Mouse (Mus musculus): ENCODE measurements at regions not wholly inside any gene's neighbourhood (a gene's known extent, or its start where the extent isn't known, plus 50 kb on each side); places are given as distances from the start of the nearest gene placed in this dataset.
"Not testable (repeated sequence)": the region's sequence is repeated elsewhere in the genome, so short reads cannot be mapped to it uniquely, and the experiment has no call there.

DNA sequence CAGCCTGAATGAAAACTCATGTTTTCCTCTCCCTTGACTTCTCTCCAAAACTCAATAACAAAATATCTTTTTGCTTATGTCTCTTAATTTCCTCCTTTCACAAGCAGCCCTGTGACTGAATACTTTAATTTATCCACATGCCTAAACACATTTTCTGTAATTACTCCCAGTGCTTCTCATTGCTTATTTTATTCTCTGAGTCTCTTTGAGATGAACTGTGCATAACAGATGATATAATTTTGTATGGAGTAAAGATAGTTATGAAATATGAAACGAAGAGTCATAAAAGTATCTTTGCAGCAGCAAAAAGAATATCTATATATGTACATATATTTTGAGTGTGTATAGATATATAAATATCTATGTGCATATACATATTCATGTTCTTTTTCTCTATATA lies 187.5 kb upstream of the Tac1 start:
- ATAC-seq: no peak
- H3K4me3 ChIP-seq (replicated peaks): no peak overlapping the region
- WGBS: 83% methylated on average over 1 of the region's 1 CpGs

DNA sequence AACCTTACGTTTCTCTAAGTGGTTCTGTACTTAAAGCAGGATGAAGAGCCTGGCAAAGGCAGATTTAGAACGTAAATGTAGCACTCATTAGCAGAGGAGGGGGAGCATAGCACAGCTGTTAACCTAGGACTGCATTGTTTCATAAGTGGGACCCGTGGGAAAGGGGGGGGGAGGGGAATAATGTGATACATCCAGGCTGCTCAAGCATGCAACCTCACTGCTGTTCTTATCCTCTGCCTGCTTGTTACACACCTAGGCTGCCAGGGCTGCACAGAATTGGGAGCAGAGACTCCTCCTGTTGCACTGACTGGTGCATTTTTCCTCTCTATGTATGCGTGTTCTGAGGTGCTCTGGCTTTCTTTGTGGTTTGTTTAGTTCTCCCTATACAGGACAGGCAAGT lies 180.1 kb upstream of the Tac1 start:
- Histone ChIP-seq H3K9ac (replicated peaks) (no peak overlapping the region), H3K36me3 (no peaks in the 10 kb centered on the region), H3K4me1 (replicated peaks) (peaks cover 6% of the 10 kb centered on the region; the same call in 1 of the 2 replicates), H3K4me3 (replicated peaks) (no peak overlapping the region), H3K9me3 (no peaks in the 10 kb centered on the region), H3K4me2 (replicated peaks) (no peak overlapping the region), H3K27ac (no peak overlapping the region), H3K27me3 (no peaks in the 10 kb centered on the region)
- 35% methylated on average over 4 of the region's 4 CpGs for WGBS
- ATAC-seq: peak; percentile 91

More for the DNA sequence above, 187.5 kb upstream of the Tac1 start:
- Histone ChIP-seq H3K9me3 (no peaks in the 10 kb centered on the region), H3K27me3 (no peaks in the 10 kb centered on the region), H3K4me2 (replicated peaks) (no peak overlapping the region), H3K27ac (no peak overlapping the region), H3K36me3 (no peaks in the 10 kb centered on the region), H3K9ac (replicated peaks) (no peak overlapping the region), H3K4me1 (replicated peaks) (no peaks in the 10 kb centered on the region)

DNA sequence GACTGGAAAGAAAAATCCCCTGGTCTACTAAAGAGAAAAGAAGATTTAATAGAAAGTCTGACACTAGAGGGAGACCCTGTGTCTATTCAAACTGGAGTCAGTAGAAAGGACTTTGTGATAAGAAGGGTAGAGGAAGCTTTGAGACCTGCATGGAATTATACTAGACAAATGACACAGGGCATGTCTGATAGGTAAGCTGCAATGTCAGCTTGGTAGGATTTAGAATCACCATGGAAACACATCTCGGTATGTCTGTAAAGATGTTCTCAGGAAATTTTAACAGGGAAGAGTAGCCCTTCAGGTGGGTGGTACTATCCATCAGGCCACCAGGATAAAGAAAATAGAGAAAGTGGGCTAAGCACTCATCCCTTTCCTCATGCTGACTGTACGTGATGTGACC lies 178.8 kb upstream of the Tac1 start:
- no peaks in the 10 kb centered on the region for H3K27me3 ChIP-seq
- H3K27ac ChIP-seq: no peak overlapping the region
- ATAC-seq: no peak
- peaks cover 6% of the 10 kb centered on the region; the same call in 1 of the 2 replicates for H3K4me1 ChIP-seq (replicated peaks)
- no peaks in the 10 kb centered on the region for H3K9me3 ChIP-seq
- 69% methylated on average over 2 of the region's 2 CpGs for WGBS
- H3K9ac ChIP-seq (replicated peaks): no peak overlapping the region
- H3K4me3 ChIP-seq (replicated peaks): no peak overlapping the region
- H3K4me2 ChIP-seq (replicated peaks): no peak overlapping the region
- no peaks in the 10 kb centered on the region for H3K36me3 ChIP-seq

DNA sequence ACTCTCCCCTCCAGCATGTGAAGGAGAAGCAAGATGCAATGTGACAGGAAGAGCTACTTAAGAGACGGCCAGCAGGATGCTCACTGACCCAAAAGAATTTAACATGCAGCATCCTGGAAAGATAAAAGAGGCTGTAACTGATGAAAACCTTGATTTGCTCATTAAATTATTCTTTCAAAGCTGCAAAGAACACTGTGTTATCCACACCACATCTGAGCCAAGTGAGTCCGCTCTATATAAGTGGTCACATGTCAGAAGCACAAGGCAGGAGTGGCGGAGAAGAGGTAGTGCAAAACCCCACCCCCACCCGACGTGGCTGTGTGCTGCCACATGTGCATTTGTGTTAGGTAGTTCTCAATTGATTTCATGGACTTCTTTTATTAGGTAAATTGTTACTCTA lies 176.0 kb upstream of the Tac1 start:
- no peaks in the 10 kb centered on the region for H3K36me3 ChIP-seq
- ATAC-seq: peak; percentile 63; the same call in 1 of the 2 replicates
- H3K27ac ChIP-seq: no peak overlapping the region
- no peaks in the 10 kb centered on the region for H3K27me3 ChIP-seq
- no peak overlapping the region for H3K4me3 ChIP-seq (replicated peaks)
- H3K4me1 ChIP-seq (replicated peaks): peaks cover 6% of the 10 kb centered on the region; the same call in 1 of the 2 replicates
- 49% methylated on average over 5 of the region's 5 CpGs for WGBS
- H3K9me3 ChIP-seq: no peaks in the 10 kb centered on the region
- H3K4me2 ChIP-seq (replicated peaks): no peak overlapping the region
- no peak overlapping the region for H3K9ac ChIP-seq (replicated peaks)

DNA sequence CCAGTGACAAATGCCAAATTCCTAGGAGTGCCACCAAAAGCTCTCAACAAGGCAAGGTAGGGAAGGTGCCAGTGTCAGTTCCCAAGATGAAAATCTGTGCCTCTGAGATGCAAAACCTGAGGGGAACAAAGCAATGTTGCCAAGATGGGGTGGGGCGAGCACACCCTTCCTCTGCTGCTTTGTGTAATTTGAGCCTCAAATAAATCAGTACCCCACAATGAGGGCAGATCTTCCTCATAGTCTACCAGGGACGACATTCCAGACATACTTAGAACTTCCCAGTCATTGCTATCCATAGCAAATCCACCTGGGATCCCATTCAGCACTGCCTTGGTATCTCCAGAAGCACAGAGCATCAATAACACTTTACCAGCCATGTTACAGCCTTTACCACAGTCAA lies 129.9 kb upstream of the Tac1 start:
- Histone ChIP-seq H3K9me3 (no peaks in the 10 kb centered on the region), H3K4me3 (replicated peaks) (no peak overlapping the region), H3K27me3 (no peaks in the 10 kb centered on the region), H3K9ac (replicated peaks) (no peak overlapping the region), H3K27ac (no peak overlapping the region), H3K4me2 (replicated peaks) (no peak overlapping the region), H3K36me3 (no peaks in the 10 kb centered on the region), H3K4me1 (replicated peaks) (no peaks in the 10 kb centered on the region)
- WGBS: 49% methylated on average over 2 of the region's 2 CpGs
- no peak for ATAC-seq

DNA sequence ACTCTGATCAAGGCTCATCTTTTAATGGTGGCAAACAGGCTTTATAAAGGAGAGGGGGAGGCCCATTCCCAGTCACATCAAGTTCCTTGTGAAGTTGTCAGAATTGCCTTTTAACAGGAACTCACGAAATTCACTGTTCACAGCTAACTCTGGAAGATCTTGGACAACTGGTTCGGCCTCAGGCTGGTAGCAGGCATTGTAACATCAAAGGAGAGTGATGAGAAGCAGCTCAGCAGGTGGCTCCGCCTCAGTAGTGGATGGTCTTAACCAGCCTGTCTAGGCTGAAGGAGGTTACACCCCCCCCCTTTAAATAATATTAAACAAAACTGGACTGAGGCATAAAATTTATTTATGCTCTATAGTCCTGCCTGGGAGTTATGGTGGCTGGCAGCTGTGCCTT lies 113.0 kb upstream of the Tac1 start:
- 52% methylated on average over 3 of the region's 3 CpGs for WGBS

DNA sequence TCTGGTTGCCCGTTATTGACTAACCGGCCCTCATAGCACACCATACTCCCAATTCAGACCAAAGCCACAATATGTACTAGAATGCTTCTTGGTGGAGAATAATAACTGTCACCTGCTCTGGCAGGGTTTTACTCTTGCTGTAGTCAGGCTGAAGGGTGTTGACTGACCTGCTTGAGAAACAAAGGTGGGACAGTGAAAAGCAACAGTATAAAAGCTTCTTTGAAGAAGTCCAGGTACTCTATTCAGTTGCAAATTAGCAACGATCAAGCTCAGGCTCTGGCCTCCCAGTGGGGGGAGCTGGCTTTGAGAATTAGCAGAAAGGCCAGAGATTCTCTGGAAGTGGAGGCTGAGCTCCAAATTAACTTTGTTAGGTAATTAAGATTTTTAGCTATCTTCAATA lies 112.4 kb upstream of the Tac1 start:
- not testable (repeated sequence) for H3K9me3 ChIP-seq; H3K27me3 ChIP-seq; H3K36me3 ChIP-seq; H3K4me2 ChIP-seq (replicated peaks); ATAC-seq; H3K27ac ChIP-seq; H3K9ac ChIP-seq (replicated peaks); H3K4me1 ChIP-seq (replicated peaks); H3K4me3 ChIP-seq (replicated peaks)
- 62% methylated on average over 3 of the region's 3 CpGs for WGBS

More for the DNA sequence above, 113.0 kb upstream of the Tac1 start:
- Histone ChIP-seq H3K27me3 (no peaks in the 10 kb centered on the region), H3K9ac (replicated peaks) (no peak overlapping the region), H3K27ac (no peak overlapping the region), H3K4me3 (replicated peaks) (no peak overlapping the region), H3K4me2 (replicated peaks) (no peak overlapping the region), H3K9me3 (no peaks in the 10 kb centered on the region), H3K4me1 (replicated peaks) (no peaks in the 10 kb centered on the region), H3K36me3 (no peaks in the 10 kb centered on the region)
- 0 out of 2 replicates have a peak, but pooled peaks have one; percentile 20 for ATAC-seq

DNA sequence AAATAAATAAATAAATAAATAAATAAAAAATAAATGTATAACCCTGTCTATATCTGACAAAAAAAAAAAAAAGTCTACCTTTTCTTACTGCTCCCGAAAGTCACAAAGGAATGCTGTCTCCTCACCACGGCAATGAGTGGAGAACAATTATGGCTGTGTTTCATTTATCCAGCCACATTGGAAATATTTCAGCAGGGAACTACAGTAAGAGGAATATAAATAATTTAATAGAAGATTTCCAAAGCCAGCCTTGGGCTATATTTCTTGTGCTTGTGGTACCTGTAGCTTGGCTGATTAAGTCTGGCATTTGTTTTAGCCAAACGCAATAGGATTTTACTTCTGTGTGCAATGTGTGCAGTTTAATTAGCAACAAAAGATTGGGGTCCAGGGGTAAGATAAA lies 98.8 kb upstream of the Tac1 start:
- no peak overlapping the region for H3K9ac ChIP-seq (replicated peaks)
- H3K4me3 ChIP-seq (replicated peaks): no peak overlapping the region
- no peaks in the 10 kb centered on the region for H3K36me3 ChIP-seq
- H3K4me2 ChIP-seq (replicated peaks): no peak overlapping the region
- WGBS: 77% methylated on average over 3 of the region's 3 CpGs
- no peak overlapping the region for H3K27ac ChIP-seq
- H3K9me3 ChIP-seq: no peaks in the 10 kb centered on the region
- ATAC-seq: no peak
- H3K27me3 ChIP-seq: no peaks in the 10 kb centered on the region
- H3K4me1 ChIP-seq (replicated peaks): no peaks in the 10 kb centered on the region

DNA sequence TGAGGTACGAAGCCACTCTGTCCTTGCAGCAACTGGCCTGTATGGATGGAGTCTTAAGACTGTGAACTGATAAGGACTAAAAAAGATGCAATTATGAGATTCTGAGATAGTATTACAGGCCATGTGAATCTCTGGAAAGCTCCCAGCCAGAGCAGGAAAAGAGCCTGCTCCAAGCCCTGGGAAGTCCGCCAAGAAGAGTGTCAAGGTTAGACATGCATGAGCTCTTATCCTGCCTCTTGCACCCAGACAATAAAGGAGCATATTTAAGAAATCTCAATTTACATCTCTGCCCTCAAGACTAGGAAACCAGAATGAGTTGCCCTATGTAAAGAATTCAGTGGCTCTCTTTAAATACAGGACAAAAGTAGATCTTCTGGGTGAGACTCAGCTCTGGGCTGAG lies 90.8 kb upstream of the Tac1 start:
- no peaks in the 10 kb centered on the region for H3K9me3 ChIP-seq
- no peak for ATAC-seq
- 94% methylated on average over 2 of the region's 2 CpGs for WGBS
- H3K27ac ChIP-seq: no peak overlapping the region
- H3K4me2 ChIP-seq (replicated peaks): no peak overlapping the region
- H3K36me3 ChIP-seq: no peaks in the 10 kb centered on the region
- H3K4me3 ChIP-seq (replicated peaks): no peak overlapping the region
- no peaks in the 10 kb centered on the region for H3K27me3 ChIP-seq
- H3K9ac ChIP-seq (replicated peaks): no peak overlapping the region
- no peaks in the 10 kb centered on the region for H3K4me1 ChIP-seq (replicated peaks)

DNA sequence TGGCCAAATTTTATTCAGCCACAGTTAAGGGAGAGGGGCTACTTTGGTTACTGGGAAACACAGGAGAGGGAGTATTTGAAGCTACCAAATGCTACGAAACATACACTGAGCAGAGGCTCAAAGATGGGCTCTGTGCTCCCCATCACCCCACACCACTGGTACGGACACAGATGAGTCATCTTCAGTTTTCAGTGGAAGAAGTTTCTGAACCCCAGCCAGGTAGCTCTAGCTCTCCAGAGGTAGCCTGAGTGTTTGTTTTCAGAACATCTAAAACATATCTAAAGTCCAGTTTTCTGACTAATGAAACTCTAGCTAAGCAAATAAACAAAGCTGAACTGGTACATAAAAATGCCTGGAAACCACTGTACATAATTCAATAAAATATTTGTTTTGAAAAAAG lies 90.3 kb upstream of the Tac1 start:
- Histone ChIP-seq H3K4me2 (replicated peaks) (no peak overlapping the region), H3K27ac (no peak overlapping the region), H3K4me3 (replicated peaks) (no peak overlapping the region), H3K27me3 (no peaks in the 10 kb centered on the region), H3K4me1 (replicated peaks) (no peaks in the 10 kb centered on the region), H3K9me3 (no peaks in the 10 kb centered on the region), H3K9ac (replicated peaks) (no peak overlapping the region), H3K36me3 (no peaks in the 10 kb centered on the region)
- WGBS: 84% methylated on average over 2 of the region's 2 CpGs
- ATAC-seq: no peak

DNA sequence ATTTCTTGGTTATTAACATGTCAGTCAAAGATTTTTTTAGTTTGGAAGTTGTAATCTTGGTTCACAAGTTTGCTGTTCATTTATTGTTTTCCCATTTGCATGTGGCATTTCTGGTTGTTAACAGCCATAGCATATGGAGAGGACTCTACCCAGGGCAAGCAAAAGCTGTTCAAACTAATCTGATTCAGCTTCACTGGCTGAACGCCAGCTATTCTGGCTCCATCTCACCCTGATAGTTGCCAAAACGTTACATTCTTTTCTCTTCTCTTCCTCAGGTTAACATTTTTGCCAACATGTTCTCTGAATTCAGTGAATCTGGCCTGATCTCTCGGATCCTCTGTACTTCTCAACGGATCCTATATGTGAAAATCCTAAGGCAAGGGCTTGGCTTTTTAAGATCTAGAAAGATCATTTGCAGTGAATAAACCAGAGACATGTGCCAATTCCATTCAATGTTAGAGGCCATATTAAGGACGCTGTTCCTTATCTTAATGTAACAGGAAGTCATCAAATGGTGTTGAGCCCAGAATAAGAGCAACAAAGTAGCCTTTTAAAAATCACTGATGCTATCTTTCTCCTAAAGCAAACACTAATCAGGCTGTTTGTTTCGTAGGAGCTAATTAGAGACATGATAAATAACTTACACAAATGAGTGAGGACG lies 82.2 kb upstream of the Tac1 start:
- Histone ChIP-seq H3K9ac (replicated peaks) (no peak overlapping the region), H3K9me3 (no peaks in the 10 kb centered on the region), H3K4me1 (replicated peaks) (no peaks in the 10 kb centered on the region), H3K27me3 (no peaks in the 10 kb centered on the region), H3K4me2 (replicated peaks) (no peak overlapping the region), H3K4me3 (replicated peaks) (no peak overlapping the region), H3K36me3 (no peaks in the 10 kb centered on the region), H3K27ac (no peak overlapping the region)
- no peak for ATAC-seq
- 74% methylated on average over 7 of the region's 7 CpGs for WGBS

DNA sequence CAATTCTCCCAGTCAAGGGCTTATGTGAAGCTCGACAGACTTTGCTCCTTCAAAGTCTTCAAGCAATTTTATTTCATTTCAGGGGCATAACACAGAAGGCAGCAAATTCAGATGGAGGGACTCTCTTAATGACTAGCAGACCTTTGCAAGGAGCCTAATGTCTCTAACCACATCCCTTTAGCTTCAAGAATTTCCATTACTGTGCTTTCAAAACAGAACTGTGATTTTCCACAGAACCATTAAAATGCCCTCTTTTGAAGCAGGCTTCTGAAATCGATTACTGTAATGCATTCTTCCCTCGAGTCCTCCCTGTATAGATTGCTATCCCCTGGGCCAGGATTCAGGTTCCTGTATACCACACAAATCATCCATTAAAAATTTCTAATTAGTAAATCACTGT lies 80.9 kb upstream of the Tac1 start:
- WGBS: 64% methylated on average over 3 of the region's 3 CpGs
- no peak overlapping the region for H3K27ac ChIP-seq
- no peak overlapping the region for H3K4me3 ChIP-seq (replicated peaks)
- H3K9me3 ChIP-seq: no peaks in the 10 kb centered on the region
- ATAC-seq: no peak
- H3K4me2 ChIP-seq (replicated peaks): no peak overlapping the region
- H3K36me3 ChIP-seq: no peaks in the 10 kb centered on the region
- no peak overlapping the region for H3K9ac ChIP-seq (replicated peaks)
- H3K4me1 ChIP-seq (replicated peaks): no peaks in the 10 kb centered on the region
- no peaks in the 10 kb centered on the region for H3K27me3 ChIP-seq

DNA sequence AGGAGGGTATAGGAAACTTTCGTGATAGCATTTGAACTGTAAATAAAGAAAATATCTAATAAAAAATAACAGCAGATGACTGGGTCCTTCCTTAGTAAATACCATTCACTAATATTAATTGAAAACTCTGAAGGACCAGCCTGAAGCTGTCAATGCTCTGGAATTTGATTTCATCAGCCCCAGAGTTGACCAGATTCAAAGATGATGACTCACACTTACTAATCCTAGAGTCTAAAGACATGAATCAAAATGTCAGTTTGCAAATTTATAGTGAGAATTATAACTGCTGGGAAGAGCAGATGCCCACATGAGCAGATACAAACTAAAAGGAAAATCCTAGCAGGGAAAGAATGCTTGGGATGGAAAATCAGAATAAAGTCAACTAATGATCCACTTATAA lies 77.8 kb upstream of the Tac1 start:
- H3K27ac ChIP-seq: no peak overlapping the region
- H3K27me3 ChIP-seq: no peaks in the 10 kb centered on the region
- no peak overlapping the region for H3K4me2 ChIP-seq (replicated peaks)
- 90% methylated on average over 1 of the region's 1 CpGs for WGBS
- H3K4me3 ChIP-seq (replicated peaks): no peak overlapping the region
- no peaks in the 10 kb centered on the region for H3K36me3 ChIP-seq
- no peaks in the 10 kb centered on the region for H3K4me1 ChIP-seq (replicated peaks)
- H3K9ac ChIP-seq (replicated peaks): no peak overlapping the region
- no peak for ATAC-seq
- no peaks in the 10 kb centered on the region for H3K9me3 ChIP-seq

All from midbrain, embryonic 13.5 days (tissue).